Mouse (Mus musculus) liver, postnatal 0 days (tissue): ENCODE data around the gene Cish.

Experiments used
- CTCF ChIP-seq: sonication (generic); IDR thresholded peaks from 2 replicates; pipeline ENCODE4 v1.5.1; 2016; ENCODE audit warnings: antibody characterized with exemption, low read depth
- EP300 ChIP-seq: IDR thresholded peaks from 2 replicates; pipeline ENCODE4 v1.6.1; 2016; ENCODE audit warnings: antibody characterized with exemption, low read depth, mild to moderate bottlenecking

DNA sequence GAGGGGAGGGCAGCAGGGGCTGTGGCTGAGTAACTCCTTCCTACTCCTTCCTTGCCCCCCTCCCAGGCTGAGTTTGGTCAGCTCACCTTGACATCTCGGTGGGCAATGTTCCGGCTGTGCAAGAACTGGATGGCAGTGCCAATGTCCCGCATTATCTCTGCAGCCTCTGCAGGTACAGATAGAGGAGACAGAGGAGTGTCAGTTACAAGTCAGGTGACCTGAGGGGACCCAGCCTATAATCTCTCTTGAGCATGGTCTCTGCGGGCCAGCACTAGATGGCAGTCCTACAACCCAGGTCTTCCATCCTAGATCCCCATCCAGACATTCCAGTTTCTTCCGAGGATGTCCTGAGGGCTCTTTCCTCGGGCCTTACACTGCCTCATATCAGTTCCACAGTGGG lies 34.0 kb upstream of the Cish start:
- no peak for TF ChIP-seq CTCF
- TF ChIP-seq EP300 = no peak
